Mouse (Mus musculus) lung, postnatal 0 days (tissue): ENCODE measurements at regions not wholly inside any gene's neighbourhood (a gene's known extent, or its start where the extent isn't known, plus 50 kb on each side); places are given as distances from the start of the nearest gene placed in this dataset.

ENCODE experiments used
- ATAC-seq: fragments of 200-750 bp; cut with Nextera tagmentation; 2 replicates; pipeline ENCODE4 v1.8.0; 2017; ENCODE audit warnings: moderate library complexity
- DNase-seq: peaks from one replicate; pipeline ENCODE4 v3.0.0-alpha.2; 2016; ENCODE audit warnings: low spot score
- H3K27ac ChIP-seq: fragments of 300-500 bp; sonication (generic); 2 replicates; pipeline ENCODE4 v1.5.1; 2014; ENCODE audit warnings: antibody characterized with exemption, mild to moderate bottlenecking, low read length, mixed read lengths
- H3K27me3 ChIP-seq: fragments of 300-500 bp; sonication (generic); replicated peaks from 2 replicates; pipeline ENCODE4 v1.6.1; 2014; ENCODE audit warnings: low read length, mixed read lengths; ENCODE audit not compliant: insufficient read depth
- H3K36me3 ChIP-seq: fragments of 300-500 bp; sonication (generic); 2 replicates; pipeline ENCODE4 v1.6.1; 2014; ENCODE audit warnings: low read length, mixed read lengths; ENCODE audit not compliant: insufficient read depth
- H3K4me1 ChIP-seq: fragments of 300-500 bp; sonication (generic); 2 replicates; pipeline ENCODE4 v1.6.1; 2014; ENCODE audit warnings: antibody characterized with exemption, low read depth, low read length, mixed read lengths; ENCODE audit not compliant: insufficient read depth
- H3K4me2 ChIP-seq: fragments of 300-500 bp; sonication (generic); replicated peaks from 2 replicates; pipeline ENCODE4 v1.6.1; 2014; ENCODE audit warnings: low read depth, mild to moderate bottlenecking, low read length, moderate library complexity, mixed read lengths
- H3K4me3 ChIP-seq: fragments of 300-500 bp; sonication (generic); 2 replicates; pipeline ENCODE4 v1.5.1; 2014; ENCODE audit warnings: low read depth, low read length
- H3K9ac ChIP-seq: fragments of 300-500 bp; sonication (generic); replicated peaks from 2 replicates; pipeline ENCODE4 v1.6.1; 2014; ENCODE audit warnings: low read depth, mild to moderate bottlenecking
- H3K9me3 ChIP-seq: fragments of 300-500 bp; sonication (generic); 2 replicates; pipeline ENCODE4 v1.6.1; 2016; ENCODE audit warnings: low read length, mixed read lengths
- CTCF ChIP-seq: IDR thresholded peaks from 2 replicates; pipeline ENCODE4 v1.5.1; 2016; ENCODE audit warnings: antibody characterized with exemption, mild to moderate bottlenecking
- EP300 ChIP-seq: IDR thresholded peaks from 2 replicates; pipeline ENCODE4 v1.6.1; 2016; ENCODE audit warnings: antibody characterized with exemption, mild to moderate bottlenecking, control low read depth
- WGBS: fragments of 180-500 bp; shearing (Covaris S2); extraction: QIAGEN DNeasy Blood & Tissue Kit; methylation state at CpG from one replicate; pipeline ENCODE4 v1.1.7; 2014; 5-methylcytosine and 5-hydroxymethylcytosine counted together

DNA sequence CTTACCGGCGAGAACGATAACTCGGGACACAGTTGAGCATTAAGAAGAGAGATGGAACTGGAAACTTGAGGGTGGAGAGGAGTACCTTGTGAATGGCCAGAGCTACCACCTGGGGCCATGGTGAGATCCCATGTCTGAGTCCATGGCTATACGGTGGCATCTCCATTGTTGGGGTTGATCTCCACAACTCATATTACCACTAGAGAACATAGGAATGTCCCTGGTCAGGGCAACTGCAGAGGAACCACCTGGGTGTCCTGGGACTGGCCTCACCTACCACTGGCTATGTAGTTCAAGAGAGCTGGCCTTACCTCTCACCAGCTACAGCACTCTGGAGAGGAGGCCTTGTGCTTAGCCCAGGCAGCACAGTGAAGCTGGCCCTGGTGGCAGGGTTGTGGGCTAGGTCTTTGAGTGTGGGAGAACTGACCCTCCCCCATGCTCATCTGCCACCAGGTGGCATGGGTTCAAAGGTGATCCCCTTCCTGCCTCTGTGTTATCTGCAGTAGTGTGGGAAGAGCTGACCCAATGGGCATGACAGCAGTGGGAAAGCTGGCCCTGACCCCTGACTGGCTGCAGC is 242.7 kb upstream of the Paip1 start:
- Histone ChIP-seq H3K27ac (no peak overlapping the region), H3K9ac (no peak overlapping the region), H3K9me3 (no peaks in the 10 kb centered on the region), H3K27me3 (no peaks in the 10 kb centered on the region), H3K4me3 (no peak overlapping the region), H3K4me1 (no peaks in the 10 kb centered on the region), H3K36me3 (no peaks in the 10 kb centered on the region), H3K4me2 (no peak overlapping the region)
- DNase-seq (no peak), ATAC-seq (no peak; the same call in 1 of the 2 replicates)
- WGBS: 94% methylated on average over 5 of the region's 5 CpGs
- TF ChIP-seq CTCF (no peak), EP300 (no peak)

DNA sequence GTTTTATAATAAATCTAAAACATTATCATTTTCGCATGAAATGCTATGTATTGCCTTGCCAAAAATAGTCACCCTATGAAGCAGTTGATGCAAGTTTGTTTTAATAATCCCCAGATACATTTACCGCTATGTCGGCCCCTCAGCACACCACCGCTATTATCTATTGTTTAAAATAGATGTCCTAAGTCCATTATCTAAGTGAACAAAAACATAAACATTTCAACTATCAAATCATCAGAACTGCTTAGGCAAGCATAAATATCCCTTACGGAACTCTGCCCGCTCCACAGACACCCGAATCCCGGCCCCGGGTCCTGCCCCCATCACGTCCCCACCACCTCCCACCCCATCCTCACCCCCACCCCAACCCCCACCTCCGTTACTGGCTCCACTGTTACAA is 196.8 kb upstream of the Paip1 start:
- Histone ChIP-seq H3K4me3 (no peak overlapping the region), H3K36me3 (no peaks in the 10 kb centered on the region), H3K27ac (no peak overlapping the region), H3K4me2 (no peak overlapping the region), H3K27me3 (no peaks in the 10 kb centered on the region), H3K4me1 (no peaks in the 10 kb centered on the region), H3K9me3 (no peaks in the 10 kb centered on the region), H3K9ac (no peak overlapping the region)
- 27% methylated on average over 11 of the region's 11 CpGs for WGBS
- ATAC-seq (no peak), DNase-seq (no peak)
- no peak for TF ChIP-seq EP300
- TF ChIP-seq CTCF: no peak

GRCm38 (mm10) chr13:119232100-119233029 is 196.0 kb upstream of the Paip1 start:
- TF ChIP-seq EP300 (no peak), CTCF (no peak)
- Histone ChIP-seq H3K27ac (no peak overlapping the region), H3K36me3 (no peaks in the 10 kb centered on the region), H3K4me3 (no peak overlapping the region), H3K9ac (no peak overlapping the region), H3K4me1 (no peaks in the 10 kb centered on the region), H3K9me3 (no peaks in the 10 kb centered on the region), H3K4me2 (no peak overlapping the region), H3K27me3 (no peaks in the 10 kb centered on the region)
- DNase-seq (no peak), ATAC-seq (no peak)
- 33% methylated on average over 8 of the region's 8 CpGs for WGBS

- H3K36me3 ChIP-seq: no peaks in the 10 kb centered on the region
- no peaks in the 10 kb centered on the region for H3K9me3 ChIP-seq
- H3K4me3 ChIP-seq: no peak overlapping the region
- no peak overlapping the region for H3K27ac ChIP-seq
- H3K27me3 ChIP-seq: no peaks in the 10 kb centered on the region
- H3K9ac ChIP-seq: no peak overlapping the region
- no peaks in the 10 kb centered on the region for H3K4me1 ChIP-seq
- ATAC-seq (no peak), DNase-seq (no peak)
- H3K4me2 ChIP-seq: no peak overlapping the region
- no peak for TF ChIP-seq EP300
- TF ChIP-seq CTCF: no peak
- WGBS: 80% methylated on average over 4 of the region's 4 CpGs
Observed at GRCm38 (mm10) chr13:119233030-119233385, 195.4 kb upstream of the Paip1 start.

- H3K9ac ChIP-seq: no peak overlapping the region
- ATAC-seq (no peak), DNase-seq (no peak)
- H3K4me2 ChIP-seq: no peak overlapping the region
- no peak overlapping the region for H3K4me3 ChIP-seq
- no peak overlapping the region for H3K27ac ChIP-seq
- WGBS: 41% methylated on average over 3 of the region's 3 CpGs
- H3K4me1 ChIP-seq: no peaks in the 10 kb centered on the region
- no peaks in the 10 kb centered on the region for H3K36me3 ChIP-seq
- H3K9me3 ChIP-seq: no peaks in the 10 kb centered on the region
- no peak for TF ChIP-seq EP300
- no peak for TF ChIP-seq CTCF
- no peaks in the 10 kb centered on the region for H3K27me3 ChIP-seq
Observed at GRCm38 (mm10) chr13:119233869-119234268, 194.5 kb upstream of the Paip1 start.

GRCm38 (mm10) chr13:119242358-119242757 is 186.0 kb upstream of the Paip1 start:
- no peak for DNase-seq
- H3K9ac ChIP-seq: no peak overlapping the region
- H3K27me3 ChIP-seq: no peaks in the 10 kb centered on the region
- H3K4me3 ChIP-seq: no peak overlapping the region
- H3K9me3 ChIP-seq: no peaks in the 10 kb centered on the region
- TF ChIP-seq EP300 (no peak), CTCF (no peak)
- no peaks in the 10 kb centered on the region for H3K36me3 ChIP-seq
- no peak overlapping the region for H3K27ac ChIP-seq
- H3K4me2 ChIP-seq: no peak overlapping the region
- no peak for ATAC-seq
- no peaks in the 10 kb centered on the region for H3K4me1 ChIP-seq
- 25% methylated on average over 3 of the region's 3 CpGs for WGBS
